ENCODE assay signal across 14 mouse cellular contexts in the genomic region with DNA sequence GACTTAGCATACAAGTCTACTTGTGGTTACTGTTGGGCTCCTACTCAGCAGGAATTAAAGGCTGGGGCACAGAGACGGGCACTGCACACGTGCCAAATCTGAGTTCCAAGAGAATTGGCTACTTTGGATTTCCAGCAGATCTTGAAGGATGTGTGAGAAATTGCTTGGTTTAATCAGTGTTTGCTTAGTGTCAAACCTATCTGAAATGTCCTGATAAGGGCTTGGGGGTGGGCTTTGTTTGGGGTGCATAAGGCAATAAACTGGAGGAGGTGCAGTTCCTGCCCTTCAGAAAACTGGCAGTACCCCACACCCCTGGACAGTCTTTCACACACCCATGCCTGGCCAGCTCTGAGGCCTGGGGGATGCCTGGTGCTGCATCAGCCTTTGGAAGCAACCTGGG.
"Had no signal": no experiment of that assay in that cellular context is flagged by ENCODE, and none has a peak within 500 bp of the region (broad histone marks: within the 10 kb centered on the region; RNA-seq: fewer than 3 reads in every experiment).

No protein-coding gene starts in this region.

- DNase-seq: kidney, postnatal 36 days; lung, adult 18-20 months; lung, postnatal 10 days; lung, postnatal 4 days; retina, postnatal 1 day; right cerebral cortex, postnatal 4 days; spleen, adult 18-20 months; thymus, adult 18-20 months; thymus, postnatal 14 days had no signal

- H3K9ac ChIP-seq: limb, embryonic 13.5 days; liver, embryonic 14.5 days; neural tube, embryonic 13.5 days had no signal

- H3K36me3 ChIP-seq: limb, embryonic 13.5 days; neural tube, embryonic 13.5 days had no signal

- H3K4me3 ChIP-seq: limb, embryonic 13.5 days; neural tube, embryonic 13.5 days had no signal

- H3K27ac ChIP-seq: limb, embryonic 13.5 days; liver, embryonic 14.5 days; neural tube, embryonic 13.5 days had no signal

- ATAC-seq: midbrain, embryonic 16.5 days had no signal

- H3K4me2 ChIP-seq: limb, embryonic 13.5 days; midbrain, embryonic 11.5 days; neural tube, embryonic 13.5 days had no signal

- H3K9me3 ChIP-seq: limb, embryonic 13.5 days; neural tube, embryonic 13.5 days had no signal
